Mouse (Mus musculus): ENCODE results near the gene Hoxb8. TPM values are rescaled to one million over a fixed set of nuclear protein-coding genes. Genes with fewer than 3 reads are reported as not detected.

The Hoxb8 gene
- total RNA-seq, 4 experiments from 2014 or later: not detected

- no peak for DNase-seq (ENCODE audit: low spot score in 2 of 2)
Observed at GRCm38 (mm10) chr11:96267021-96267920, 14.4 kb upstream of the Hoxb8 start.

DNA sequence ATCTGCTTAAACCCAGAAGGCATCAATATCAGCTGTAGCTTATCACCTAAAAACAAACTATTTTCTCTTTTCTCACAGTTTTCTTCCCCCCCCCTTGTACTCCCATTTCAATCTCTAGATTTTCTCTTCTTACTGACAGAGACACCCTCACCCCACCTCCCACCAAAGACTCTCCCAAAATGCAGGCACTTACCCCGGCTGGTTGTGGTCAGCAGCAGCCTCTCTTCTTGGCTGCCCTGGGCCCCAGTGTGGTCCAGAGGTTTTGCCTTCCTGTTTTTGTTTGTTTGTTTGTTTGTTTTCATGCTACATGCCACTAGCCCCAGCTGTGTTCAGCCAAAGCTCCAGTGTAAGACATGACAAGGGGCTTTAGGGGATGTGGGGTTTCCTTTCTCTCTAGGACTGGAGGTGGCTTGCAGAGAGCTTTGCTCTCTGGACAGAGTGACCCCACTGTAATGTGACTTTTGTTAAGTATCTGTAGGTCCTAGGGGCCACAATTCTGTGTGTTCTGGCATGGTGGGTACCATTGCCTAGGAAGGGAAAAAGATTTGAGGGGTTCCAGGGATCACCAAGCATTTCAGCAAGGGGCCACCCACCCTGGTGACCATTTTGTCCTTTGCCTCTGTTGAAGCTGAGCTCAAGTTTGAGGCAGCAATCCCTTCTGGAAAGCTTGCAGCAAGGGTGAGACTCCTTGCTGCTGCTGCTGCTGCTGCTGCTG is 13.5 kb upstream of the Hoxb8 start:
- no peak for DNase-seq (ENCODE audit: low spot score in 2 of 2)

DNA sequence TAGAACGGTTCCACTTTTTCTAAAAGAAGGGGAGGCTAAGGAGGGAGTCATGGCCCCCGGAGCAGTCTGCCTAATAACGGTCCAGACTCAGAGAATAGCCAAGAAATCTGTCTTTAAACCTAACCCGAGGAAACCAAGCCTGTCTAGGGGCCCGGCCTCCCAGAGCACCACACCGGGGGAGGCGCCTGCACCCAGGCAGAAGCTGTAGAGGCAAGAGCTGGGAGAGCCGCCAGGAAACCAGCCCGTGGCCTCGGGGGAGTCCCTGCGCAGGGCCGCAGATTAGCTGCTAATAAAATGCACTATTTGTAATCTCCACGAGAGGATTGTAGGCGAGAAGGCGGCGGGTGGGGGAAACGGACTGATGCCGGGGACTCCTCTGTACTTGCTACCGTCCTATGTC is 11.8 kb upstream of the Hoxb8 start:
- DNase-seq (ENCODE audit: low spot score in 2 of 2): no peak

GRCm38 (mm10) chr11:96270996-96271540 is 10.6 kb upstream of the Hoxb8 start, which contains the start of gene Hoxb9:
TSS of gene Hoxb9 (plus strand) at chr11:96271457.
- DNase-seq (ENCODE audit: low spot score in 2 of 2): no peak

GRCm38 (mm10) chr11:96271541-96272011 is 10.1 kb upstream of the Hoxb8 start:
- no peak for DNase-seq (ENCODE audit: low spot score in 2 of 2)

- DNase-seq (ENCODE audit: low spot score in 2 of 2): no peak
Observed at GRCm38 (mm10) chr11:96272024-96272921, 9.4 kb upstream of the Hoxb8 start.

DNA sequence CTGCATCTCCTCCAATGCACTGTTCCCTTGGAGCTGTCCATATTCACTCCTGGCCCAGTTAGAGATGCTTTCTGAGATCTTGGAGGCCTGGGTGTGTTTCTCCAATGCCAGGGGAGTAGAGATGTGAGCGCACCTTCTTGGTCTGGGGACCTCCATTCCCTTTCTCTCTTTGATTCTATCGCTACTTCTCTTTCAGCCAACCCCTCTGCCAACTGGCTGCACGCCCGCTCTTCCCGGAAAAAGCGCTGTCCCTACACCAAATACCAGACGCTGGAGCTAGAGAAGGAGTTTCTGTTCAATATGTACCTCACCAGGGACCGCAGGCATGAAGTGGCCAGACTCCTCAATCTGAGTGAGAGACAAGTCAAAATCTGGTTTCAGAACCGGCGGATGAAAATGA is 7.3 kb upstream of the Hoxb8 start:
- no peak for DNase-seq (ENCODE audit: low spot score in 2 of 2)

DNA sequence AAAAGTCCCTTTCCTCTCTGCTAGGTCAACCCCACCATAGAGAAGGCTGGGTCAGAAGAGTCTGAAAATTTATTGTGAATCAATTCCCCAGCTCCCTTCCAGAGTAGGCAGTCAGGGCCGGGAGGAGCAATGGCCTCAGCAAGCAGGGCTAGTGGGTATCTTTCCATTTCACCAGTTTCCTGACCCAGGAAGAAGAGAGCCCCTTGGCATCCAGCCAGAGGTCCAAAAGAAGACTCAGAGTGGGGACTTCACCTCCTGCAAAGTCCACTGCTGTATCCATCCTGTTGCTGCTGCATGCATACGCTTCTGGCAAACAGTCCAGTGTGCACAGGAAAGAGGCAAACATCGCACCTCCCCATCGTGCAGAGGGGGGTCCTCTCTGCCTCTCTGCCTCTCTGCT is 5.8 kb upstream of the Hoxb8 start:
- DNase-seq (ENCODE audit: low spot score in 2 of 2): no peak

- no peak for DNase-seq (ENCODE audit: low spot score in 2 of 2)
Observed at GRCm38 (mm10) chr11:96277151-96278044, 4.3 kb upstream of the Hoxb8 start.

GRCm38 (mm10) chr11:96278324-96278723 is 3.4 kb upstream of the Hoxb8 start:
- no peak for DNase-seq (ENCODE audit: low spot score in 2 of 2)

DNA sequence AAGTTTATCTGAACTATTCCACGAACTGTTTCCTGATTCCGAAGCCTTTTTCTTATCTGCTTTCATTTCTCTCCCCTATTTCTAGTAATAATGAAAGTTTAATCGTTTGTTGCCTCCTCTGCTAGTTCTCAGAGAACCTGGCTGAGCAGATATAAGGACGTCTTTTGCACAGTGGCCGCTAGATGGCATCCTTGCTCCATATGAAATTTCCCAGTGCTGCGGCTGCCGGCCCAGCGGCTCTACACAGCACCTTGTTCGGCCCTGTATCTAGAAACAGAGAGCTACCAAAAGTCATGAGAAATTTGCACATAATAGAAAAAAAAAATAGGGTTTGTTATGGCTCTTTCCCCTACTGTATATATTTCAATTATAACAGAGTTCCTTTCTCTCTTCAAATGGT is 2.9 kb upstream of the Hoxb8 start:
- DNase-seq (ENCODE audit: low spot score in 2 of 2): peak; percentile 38 to 56

DNA sequence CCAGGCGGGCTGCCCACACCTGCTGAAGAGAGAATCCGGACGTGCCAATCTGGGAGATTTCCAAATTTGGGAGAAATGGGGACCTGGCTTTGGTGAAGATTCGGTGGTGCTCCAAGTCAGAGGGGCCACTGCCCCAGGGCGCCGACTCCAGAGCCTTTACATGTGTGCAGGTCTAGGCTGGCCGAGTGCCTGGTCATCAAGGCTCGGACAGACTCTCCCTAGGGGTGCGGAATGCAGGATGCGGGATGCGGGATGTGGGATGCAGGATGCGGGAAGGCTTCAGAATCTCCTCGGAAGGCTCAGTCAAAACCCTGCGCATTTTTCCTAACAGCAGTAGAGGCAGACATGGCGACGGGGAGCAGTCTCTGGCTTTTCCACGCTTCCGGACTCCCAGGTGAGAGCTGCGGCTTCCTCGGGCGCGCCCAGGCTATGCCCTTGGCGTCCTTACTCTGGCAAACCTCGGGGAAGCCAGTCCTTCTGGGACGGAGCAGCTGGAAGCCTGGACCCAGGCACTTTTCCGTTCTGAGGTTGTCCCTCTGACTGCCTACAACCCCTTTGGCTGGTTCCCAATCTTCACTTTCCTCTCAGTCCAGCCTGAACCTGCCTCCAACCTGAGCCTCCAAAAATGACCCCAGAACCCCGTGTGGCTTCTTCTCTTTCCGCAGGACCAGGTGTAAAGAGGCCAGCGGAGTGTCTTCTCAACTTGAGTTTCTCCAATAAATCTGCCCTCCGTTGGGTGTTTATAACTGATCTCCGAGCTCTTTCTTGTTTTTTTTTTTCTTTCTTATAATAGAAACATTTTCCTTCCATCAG is 2.1 kb upstream of the Hoxb8 start:
- no peak for DNase-seq (ENCODE audit: low spot score in 2 of 2)

GRCm38 (mm10) chr11:96280399-96281378 is 1.0 kb upstream of the Hoxb8 start:
- DNase-seq (ENCODE audit: low spot score in 2 of 2): no peak

DNA sequence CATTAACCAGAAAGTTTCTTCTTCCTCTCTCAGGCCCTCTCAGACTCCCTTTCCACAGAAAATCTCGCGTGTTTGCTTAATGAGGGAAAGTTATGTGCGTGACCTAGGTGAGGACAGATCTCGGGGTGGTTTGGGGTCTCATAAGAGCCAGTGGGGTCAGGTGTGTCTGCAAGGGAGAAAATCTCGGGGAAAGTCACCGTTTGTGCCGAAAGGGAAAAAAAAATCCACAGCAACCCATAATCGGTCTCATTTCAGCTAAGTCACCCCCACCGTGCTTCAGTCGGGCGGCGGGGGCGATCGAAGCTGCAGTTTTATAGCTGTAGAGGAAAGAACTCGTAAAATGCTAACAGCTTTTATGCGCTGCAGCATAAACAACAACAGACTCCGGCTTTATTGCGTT is 309 bp upstream of the Hoxb8 start:
- no peak for DNase-seq (ENCODE audit: low spot score in 2 of 2)

DNA sequence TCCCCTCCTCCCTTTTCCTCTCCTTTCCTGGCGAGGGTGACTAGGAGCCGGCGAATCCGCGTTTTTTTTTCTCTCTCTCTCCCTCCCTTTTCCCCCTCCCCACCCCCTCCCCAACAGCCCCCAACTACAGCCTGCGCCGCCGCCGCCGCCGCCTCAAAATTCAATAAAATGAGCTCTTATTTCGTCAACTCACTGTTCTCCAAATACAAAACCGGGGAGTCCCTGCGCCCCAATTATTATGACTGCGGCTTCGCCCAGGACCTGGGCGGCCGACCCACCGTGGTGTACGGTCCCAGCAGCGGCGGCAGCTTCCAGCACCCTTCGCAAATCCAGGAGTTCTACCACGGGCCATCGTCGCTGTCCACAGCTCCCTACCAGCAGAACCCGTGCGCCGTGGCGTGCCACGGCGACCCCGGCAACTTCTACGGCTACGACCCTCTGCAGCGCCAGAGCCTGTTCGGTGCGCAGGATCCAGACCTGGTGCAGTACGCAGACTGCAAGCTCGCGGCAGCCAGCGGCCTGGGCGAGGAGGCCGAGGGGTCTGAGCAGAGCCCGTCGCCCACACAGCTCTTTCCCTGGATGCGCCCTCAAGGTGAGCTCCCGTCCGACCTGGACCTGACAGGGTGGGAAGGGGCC is 1.2 kb downstream of the Hoxb8 start:
- DNase-seq (ENCODE audit: low spot score in 2 of 2): no peak

GRCm38 (mm10) chr11:96284041-96284749 is 2.5 kb downstream of the Hoxb8 start:
- DNase-seq (ENCODE audit: low spot score in 2 of 2): no peak
